Mouse (Mus musculus) urinary bladder, adult 2 months (tissue): Measurements from ENCODE around the gene Rcan2. TPM values are rescaled to one million over a fixed set of nuclear protein-coding genes. Genes with fewer than 3 reads are reported as not detected.
A peak's percentile ranks its signal among the peaks of the same experiment; 100 is the strongest.
"Not testable (repeated sequence)": the region's sequence is repeated elsewhere in the genome, so short reads cannot be mapped to it uniquely, and the experiment has no call there.

Experiments
- DNase-seq: peaks from one replicate; pipeline ENCODE4 v3.0.0; 2022; ENCODE audit warnings: low spot score
- polyA plus RNA-seq: library from polyadenylated mRNA; depleted of rRNA; stranded (reverse); fragments of >200 nt; gene quantifications from 2 replicates; pipeline ENCODE4 v1.2.3, GENCODE M21; 2012

The Rcan2 gene
- polyA plus RNA-seq, 1 experiment = 10.2 TPM

GRCm38 (mm10) chr17:43825411-43825785 is 24.2 kb downstream of the Rcan2 start:
- not testable (repeated sequence) for DNase-seq

DNA sequence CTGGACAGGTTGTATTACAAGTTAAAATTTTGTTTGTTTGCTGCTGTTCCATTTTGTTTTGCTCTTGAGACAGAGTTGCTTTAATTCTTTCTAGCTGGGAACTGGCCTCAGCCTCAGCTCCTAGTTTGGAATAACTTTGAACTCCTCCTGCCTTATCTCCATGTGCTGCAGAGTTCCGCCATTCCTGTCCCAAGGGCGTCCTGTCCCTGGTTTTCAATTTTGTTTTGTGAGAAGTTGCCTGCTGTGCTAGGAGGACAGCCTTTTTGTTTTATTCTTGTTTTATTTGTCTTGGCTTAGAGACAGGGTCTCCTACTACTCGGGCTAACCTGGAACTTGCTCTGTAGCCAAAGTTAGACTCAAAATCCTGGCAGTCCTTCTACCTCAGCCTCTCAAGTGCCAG is 26.1 kb downstream of the Rcan2 start:
- DNase-seq = no peak

DNA sequence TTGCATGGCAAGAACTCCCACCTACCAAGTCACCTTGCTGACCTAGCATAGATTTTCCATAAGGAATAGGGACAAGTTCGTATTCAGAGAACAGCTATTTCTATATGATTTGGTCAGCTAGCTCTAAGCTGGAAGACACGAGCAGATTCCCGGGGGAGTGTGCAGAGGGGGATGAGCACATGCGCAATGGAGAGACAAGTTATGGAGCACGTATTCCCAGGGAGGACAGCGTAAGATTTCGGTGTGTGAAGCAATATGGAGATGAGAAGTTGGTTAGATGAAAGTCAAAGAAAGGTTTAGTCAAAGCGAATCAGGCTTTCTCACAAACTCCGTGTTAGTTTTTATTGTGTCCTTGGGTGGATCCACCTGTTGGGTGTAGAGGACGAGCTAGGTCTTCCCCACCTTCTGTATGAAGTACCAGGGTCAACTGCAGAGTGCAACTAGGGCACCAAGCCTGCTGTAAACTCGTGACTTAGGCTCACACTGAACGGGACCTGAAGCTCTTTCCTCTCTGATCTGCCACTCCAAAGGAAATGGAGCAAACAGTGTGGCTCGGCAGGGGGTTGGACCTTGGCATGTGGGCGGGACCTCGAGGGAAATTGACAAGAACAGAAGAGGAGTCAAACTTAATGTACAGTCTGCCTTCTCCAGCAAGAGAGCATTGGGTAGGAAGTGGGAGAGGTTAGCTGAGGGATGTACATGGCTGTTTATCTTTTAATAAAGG is 31.4 kb downstream of the Rcan2 start:
- no peak for DNase-seq

GRCm38 (mm10) chr17:43840208-43840607 is 39.1 kb downstream of the Rcan2 start:
- DNase-seq = no peak

DNA sequence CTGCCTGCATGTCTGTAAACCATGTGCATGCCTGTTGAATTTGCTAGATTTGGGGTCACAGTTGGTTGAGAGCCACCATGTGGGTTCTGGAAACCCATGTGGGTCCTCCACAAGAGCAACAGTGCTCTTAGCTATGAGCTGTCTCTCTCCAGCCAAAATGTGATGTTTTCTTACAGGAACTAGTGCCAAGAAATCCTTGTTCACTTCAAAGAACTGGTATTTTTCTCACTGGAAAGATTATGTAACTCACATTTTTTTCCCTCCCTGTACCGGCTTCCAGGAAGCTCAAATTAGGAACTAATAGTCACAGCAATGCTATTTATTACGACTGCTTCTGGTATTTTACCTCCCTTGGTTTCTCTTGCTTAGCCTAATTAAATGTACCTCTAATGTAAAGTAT is 45.6 kb downstream of the Rcan2 start:
- no peak for DNase-seq

- no peak for DNase-seq
Observed at GRCm38 (mm10) chr17:43848903-43849302, 47.8 kb downstream of the Rcan2 start.

GRCm38 (mm10) chr17:43855132-43855531 is 54.0 kb downstream of the Rcan2 start:
- DNase-seq = no peak

DNA sequence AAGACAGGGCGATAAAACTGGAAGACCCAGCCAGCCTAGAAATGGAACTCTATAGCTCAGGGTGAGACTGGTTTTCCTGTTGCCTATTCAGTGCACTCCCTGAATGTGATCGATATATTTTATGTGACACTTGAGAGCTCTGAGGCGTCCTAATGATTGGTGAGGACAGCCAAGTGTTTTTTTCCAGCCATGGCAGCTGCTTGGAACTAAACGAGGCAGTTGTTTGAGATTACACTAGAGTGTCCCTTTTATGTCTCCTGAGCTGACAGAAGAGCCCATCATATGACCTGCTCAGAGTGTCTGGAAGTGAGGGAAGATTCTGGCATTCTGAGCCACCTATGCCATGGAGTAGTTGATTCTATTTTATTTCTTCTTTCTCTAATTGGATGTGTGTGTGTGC is 54.9 kb downstream of the Rcan2 start:
- DNase-seq = no peak

DNA sequence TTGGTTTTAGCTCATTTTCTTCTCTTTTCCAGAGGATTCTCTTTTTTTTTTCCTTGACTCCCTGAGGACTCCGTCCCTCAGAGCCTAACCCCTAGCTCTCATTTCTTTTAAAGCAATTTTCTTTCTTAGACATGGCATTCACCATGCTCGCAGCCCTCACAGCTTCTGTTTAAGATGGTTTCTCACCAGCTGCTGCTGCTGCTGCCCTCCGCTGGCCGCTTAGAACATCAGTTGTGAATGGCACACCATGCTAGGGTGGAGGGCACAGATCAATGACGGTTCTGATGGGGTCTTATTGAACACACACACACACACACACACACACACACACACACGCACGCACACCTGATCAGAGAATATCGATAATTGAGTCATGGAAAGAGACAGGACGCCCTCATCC is 67.7 kb downstream of the Rcan2 start:
- no peak for DNase-seq

- DNase-seq = peak; percentile 62
Observed at GRCm38 (mm10) chr17:43869677-43870076, 68.5 kb downstream of the Rcan2 start.

- DNase-seq = no peak
Observed at GRCm38 (mm10) chr17:43874417-43874816, 73.3 kb downstream of the Rcan2 start.

GRCm38 (mm10) chr17:43877425-43877824 is 76.3 kb downstream of the Rcan2 start:
- DNase-seq = no peak

DNA sequence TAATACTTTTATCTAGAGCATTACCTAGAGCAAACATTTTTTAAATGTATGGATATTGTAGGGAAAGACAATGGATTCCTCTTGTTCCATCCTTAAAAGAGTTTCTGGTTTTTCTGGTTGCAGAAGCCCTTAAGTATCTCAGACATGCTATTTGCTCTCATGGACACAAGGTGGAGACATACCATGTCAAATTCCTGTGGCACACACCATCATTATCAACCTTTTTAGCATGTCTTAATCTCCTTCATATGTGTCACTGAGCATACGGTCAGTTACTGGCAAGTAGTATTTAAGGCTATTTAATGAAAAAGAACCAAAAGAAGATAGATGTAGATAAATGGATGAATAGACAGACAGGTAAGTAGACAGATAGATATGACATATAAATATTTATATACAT is 81.9 kb downstream of the Rcan2 start:
- no peak for DNase-seq

DNA sequence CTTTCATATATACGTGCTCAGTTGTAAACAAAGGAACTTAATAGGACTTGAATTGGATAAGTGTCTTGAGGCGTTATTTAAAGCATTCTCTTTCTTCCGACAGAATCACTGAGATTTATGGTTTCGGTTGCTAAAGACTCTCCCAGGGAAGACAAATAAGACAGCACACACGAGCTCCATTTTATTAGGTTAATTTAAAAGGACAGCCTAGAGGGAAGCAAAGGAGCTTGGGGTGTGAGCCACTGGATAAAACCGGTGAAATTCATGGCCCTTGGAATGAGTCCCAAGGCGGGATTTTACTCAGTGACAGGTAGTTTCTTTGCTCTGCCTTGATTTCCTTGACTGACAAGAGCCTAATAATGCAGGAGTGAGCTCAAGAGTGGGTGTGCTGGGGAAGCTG is 85.1 kb downstream of the Rcan2 start:
- DNase-seq = no peak

DNA sequence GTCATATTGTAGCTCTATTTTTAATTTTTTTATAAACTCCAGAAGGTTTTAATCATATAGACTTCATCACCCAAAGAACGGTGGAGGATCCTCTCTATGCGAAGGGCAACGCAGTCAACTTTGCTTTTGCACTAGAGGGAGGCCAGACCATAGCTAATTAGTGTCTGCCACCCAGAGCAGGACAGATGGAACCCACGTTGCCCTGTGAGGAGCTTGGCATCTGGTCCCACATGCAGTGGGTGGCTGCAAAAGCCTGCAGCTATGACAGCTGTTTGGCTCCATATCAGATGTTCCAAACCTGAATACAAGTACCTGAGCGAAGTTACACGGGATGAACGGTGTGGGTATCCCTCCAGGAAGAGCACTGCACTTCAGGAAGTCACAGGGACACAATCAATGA is 86.8 kb downstream of the Rcan2 start:
- DNase-seq = no peak

DNA sequence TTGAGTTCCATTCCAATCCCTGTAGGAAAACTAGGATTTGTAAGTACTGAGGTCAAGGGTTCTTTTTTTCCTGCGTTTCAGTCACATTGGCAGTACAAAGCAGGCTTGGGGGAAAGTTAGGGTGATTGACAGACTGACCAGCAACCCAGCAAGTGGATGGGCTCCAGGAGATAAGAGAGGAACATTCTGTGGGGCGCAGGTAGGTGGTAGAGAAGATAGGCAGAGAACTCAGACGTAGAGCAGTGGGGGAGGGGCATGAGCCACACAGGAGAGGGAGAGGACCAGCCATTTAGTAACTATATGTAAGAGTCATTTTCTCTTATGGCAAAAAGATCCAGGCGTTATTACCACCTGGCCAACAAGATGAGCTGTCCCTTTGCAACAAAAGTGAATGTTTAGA is 96.2 kb downstream of the Rcan2 start:
- no peak for DNase-seq

- no peak for DNase-seq
Observed at GRCm38 (mm10) chr17:43899405-43900092, 98.4 kb downstream of the Rcan2 start.

DNA sequence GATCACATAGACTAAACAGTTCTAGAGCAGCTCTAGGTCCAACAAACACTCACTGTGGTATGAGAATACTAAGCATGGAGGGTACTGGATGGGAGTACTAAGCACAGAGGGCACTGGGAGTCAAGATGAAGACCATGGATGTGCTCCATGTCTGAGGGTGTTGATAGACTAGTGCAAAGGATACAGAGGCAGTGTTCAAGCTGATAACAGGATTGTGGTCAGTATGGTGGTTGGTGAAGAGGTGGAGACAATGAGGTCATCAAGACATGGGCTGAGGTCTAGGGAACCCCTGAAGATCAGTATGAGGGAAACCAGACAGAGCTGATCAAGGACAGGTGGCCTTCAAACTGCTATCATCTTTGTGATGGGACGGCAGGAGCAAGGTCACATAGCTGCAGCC is 99.0 kb downstream of the Rcan2 start:
- DNase-seq = no peak

DNA sequence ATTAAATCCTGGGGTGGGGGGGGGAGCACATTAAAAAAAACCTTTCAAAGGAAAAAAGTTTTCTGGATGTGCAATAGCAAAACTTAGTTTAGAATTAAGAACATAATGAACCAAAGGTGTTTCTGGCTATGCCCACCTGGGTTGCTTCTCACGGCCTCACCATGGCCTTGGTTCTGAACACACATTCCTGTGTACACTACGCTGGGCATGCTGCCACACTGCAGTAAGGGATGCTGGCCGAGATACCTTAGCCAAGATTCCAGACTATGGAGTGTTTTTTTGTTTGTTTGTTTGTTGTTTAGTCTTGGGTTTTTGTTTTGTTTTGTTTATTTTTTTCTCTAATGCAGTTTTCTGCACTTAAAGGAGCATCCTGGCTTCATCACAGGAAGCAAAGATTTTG is 100.3 kb downstream of the Rcan2 start:
- DNase-seq = no peak

GRCm38 (mm10) chr17:43903807-43904771 is 102.9 kb downstream of the Rcan2 start:
- DNase-seq = no peak

DNA sequence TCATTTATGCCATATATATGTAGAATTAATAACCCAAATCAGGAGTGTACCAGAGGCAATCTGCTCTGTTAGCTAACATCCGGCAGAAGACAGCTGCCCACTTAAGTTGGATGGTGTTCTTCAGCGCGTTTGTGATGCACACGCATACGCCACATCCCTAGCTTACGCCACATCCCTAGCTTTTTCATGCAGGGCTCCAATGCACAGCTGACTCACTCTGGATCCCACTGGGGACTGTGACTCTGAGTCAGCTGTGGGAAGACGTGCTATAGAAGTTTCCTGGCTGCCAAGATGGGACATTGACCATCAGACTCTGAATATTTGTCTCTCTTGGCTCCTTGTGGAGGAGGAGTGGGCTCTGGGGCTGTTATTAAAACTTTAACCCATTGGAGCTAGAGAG is 103.7 kb downstream of the Rcan2 start:
- DNase-seq = no peak

DNA sequence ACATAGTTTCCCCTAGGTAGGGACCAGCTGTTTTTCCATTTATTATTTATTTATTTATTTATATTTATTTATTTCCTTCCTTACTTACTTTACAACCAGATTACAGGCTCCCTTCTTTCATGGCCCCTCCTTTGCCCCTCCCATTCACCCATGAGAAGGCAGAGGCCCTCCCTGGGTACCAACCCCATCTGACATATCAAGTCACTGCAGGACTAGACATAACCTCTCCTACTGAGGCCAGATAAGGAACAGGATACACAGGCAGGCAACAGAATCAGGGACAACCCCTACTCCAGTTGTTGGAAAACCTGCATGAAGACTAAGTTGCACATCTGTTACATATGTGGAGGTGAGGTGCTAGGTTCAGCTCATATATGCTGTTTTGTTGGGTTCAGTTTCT is 105.6 kb downstream of the Rcan2 start:
- DNase-seq = no peak

GRCm38 (mm10) chr17:43916128-43916527 is 115.0 kb downstream of the Rcan2 start:
- DNase-seq = no peak
